Mouse (Mus musculus): ENCODE results near the gene Fto. TPM values are rescaled to one million over a fixed set of nuclear protein-coding genes. Genes with fewer than 3 reads are reported as not detected.

Gene Fto
- polyA plus RNA-seq, 1 experiment from 2014 or later, result 90.1 TPM

DNA sequence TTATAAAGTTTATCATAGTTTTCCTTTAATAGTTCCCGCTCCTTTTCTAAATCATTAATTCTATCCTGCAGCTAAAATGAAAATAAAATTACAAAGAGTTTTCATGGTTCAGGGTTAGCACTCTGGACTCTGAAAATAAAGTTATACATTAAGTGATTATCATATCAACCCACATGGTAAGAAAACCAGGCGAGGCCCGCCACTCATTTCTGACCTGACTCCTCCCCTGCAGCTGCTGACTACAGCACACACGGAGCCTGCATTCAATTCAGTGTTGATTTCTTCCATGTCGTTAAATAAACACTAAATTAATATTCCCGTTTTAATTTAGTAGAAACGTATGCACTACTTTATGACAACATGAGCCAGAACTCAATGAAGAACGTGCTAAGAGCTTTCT lies 27.1 kb upstream of the Fto start:
- Histone ChIP-seq H3K36me3 (ENCODE audit: poor library complexity, severe bottlenecking) (no peaks in the 10 kb centered on the region), H3K27ac (no peak overlapping the region)

DNA sequence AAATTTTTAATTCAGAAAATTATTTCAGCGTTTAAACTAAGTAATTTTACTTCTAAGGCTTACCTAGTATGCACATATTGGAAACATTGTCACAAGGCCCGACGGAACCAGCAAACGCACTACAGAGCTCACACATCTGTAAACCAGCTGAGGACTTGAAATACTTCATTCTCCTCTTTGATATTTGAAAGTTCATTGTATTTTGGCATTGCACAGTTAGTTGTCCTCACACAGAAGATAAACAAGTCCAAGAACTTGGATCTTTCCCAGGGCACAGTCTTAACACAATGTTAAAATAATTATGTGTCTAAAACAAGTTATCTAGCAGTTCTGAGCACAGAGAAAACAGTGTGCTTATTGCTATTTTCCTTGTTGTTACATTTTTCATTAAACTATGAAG lies 22.7 kb upstream of the Fto start:
- Histone ChIP-seq H3K9ac (no peak overlapping the region), H3K27me3 (no peaks in the 10 kb centered on the region), H3K36me3 (ENCODE audit: poor library complexity, severe bottlenecking) (no peaks in the 10 kb centered on the region), H3K9me3 (replicated peaks) (no peaks in the 10 kb centered on the region), H3K4me1 (no peaks in the 10 kb centered on the region), H3K4me3 (no peak overlapping the region), H3K27ac (no peak overlapping the region), H3K4me2 (no peak overlapping the region)
- ATAC-seq, result no peak
- WGBS, result 92% methylated on average over 4 of the region's 4 CpGs

More for the DNA sequence above, 27.1 kb upstream of the Fto start:
- 79% methylated on average over 8 of the region's 8 CpGs for WGBS
- no peaks in the 10 kb centered on the region for H3K27me3 ChIP-seq
- H3K9ac ChIP-seq, result no peak overlapping the region
- H3K9me3 ChIP-seq (replicated peaks), result no peaks in the 10 kb centered on the region
- no peak overlapping the region for H3K4me3 ChIP-seq
- no peak overlapping the region for H3K4me2 ChIP-seq
- ATAC-seq, result no peak
- no peaks in the 10 kb centered on the region for H3K4me1 ChIP-seq

DNA sequence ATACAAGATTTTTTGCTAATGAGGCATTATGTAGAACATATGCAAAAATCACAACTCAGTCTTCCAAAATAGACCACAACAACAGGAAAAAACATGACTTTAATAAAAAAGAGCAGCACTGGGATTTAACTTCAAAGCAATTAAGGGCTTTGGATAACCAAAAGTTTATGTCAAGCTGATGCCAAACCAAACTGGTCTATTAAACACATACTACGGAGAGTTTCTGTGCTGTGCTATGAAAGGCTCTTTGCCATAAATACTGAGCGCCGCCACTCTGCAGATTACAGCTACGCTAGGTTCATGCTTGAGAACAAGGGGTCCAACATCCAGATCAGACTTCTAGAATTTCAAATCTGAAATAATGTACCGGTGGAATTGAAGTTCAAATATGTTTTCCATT lies 17.5 kb upstream of the Fto start:
- H3K9me3 ChIP-seq (replicated peaks), result no peaks in the 10 kb centered on the region
- WGBS, result 92% methylated on average over 5 of the region's 5 CpGs
- H3K36me3 ChIP-seq (ENCODE audit: poor library complexity, severe bottlenecking), result peaks cover 17% of the 10 kb centered on the region; the same call in 1 of the 2 replicates
- no peak for ATAC-seq
- no peaks in the 10 kb centered on the region for H3K4me1 ChIP-seq
- no peaks in the 10 kb centered on the region for H3K27me3 ChIP-seq
- H3K9ac ChIP-seq, result no peak overlapping the region
- no peak overlapping the region for H3K4me3 ChIP-seq
- no peak overlapping the region for H3K4me2 ChIP-seq
- H3K27ac ChIP-seq, result no peak overlapping the region

DNA sequence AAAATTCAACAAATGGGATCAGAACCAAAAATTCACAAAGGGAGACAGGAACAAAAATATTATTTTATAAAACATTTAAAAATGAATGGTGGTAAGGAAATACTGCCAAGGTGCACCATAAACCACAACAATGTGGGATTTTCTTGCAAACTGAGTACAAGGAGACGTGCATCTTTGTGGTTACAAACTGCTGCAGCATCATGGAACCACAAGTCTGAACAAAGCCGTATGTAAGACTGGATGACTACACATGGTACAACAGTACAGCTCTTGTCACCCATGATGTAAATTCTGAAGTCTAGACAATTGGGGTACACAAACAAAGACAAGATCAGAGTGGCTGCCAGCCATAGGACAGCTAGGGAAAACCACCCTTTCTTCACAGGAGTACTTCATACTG lies 14.7 kb upstream of the Fto start:
- no peak overlapping the region for H3K9ac ChIP-seq
- no peak overlapping the region for H3K27ac ChIP-seq
- H3K27me3 ChIP-seq, result no peaks in the 10 kb centered on the region
- ATAC-seq, result no peak
- H3K4me1 ChIP-seq, result no peaks in the 10 kb centered on the region
- H3K36me3 ChIP-seq (ENCODE audit: poor library complexity, severe bottlenecking), result peaks cover 25% of the 10 kb centered on the region; the same call in 1 of the 2 replicates
- H3K4me3 ChIP-seq, result no peak overlapping the region
- WGBS, result 88% methylated on average over 2 of the region's 2 CpGs
- no peaks in the 10 kb centered on the region for H3K9me3 ChIP-seq (replicated peaks)
- H3K4me2 ChIP-seq, result no peak overlapping the region

DNA sequence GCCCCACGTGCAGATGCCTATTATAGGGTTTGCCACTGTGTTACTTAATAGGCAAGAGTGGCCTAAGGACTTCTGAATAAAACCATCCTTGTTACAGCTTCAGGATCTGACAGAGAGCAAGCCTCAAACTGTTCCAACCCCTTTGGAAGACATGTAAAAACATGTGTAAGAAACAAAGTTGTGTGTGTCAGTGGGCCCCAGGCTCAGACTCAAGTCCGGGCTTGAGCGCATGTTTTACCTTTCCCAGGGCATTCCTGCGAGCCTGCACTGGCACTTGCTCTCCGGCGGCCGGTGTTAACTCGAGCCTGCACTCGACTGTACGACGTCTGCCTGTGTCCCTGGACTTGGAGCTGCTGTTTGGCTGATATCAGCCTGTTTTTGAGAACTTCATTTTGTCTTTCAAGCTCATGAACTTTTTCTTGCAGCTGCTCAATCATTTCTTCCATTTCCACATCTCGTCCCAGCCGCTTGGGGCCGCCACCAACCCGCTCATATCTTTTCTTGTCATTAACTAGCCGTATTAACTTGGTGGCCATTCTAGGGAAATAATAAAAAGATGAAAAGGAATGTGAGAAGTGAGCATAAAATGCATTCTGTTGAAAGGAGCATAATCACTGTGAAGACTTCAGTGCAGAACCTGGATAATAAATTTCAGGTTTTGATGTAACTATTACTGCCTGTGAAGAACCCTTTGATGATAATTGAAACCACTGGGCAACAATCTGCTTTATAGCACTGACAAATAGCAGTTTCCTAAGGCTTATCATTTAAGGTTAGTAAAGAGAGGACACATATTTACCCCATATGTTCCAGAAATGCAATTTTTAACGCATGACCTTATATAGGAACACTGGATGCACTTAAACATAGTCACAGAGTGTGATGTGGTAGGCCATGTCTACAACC lies 8.6 kb upstream of the Fto start:
- Histone ChIP-seq H3K4me2 (no peak overlapping the region), H3K9me3 (replicated peaks) (no peaks in the 10 kb centered on the region), H3K4me1 (no peaks in the 10 kb centered on the region), H3K36me3 (ENCODE audit: poor library complexity, severe bottlenecking) (peaks cover 25% of the 10 kb centered on the region), H3K9ac (no peak overlapping the region), H3K27ac (no peak overlapping the region), H3K27me3 (no peaks in the 10 kb centered on the region), H3K4me3 (no peak overlapping the region)
- WGBS, result 85% methylated on average over 17 of the region's 17 CpGs
- no peak for ATAC-seq

- Histone ChIP-seq H3K4me3 (peak overlapping the region; percentile 59), H3K4me1 (peaks cover 26% of the 10 kb centered on the region), H3K27me3 (no peaks in the 10 kb centered on the region), H3K4me2 (peak overlapping the region; percentile 73), H3K9ac (peak overlapping the region; percentile 73), H3K9me3 (replicated peaks) (no peaks in the 10 kb centered on the region), H3K27ac (no peak overlapping the region), H3K36me3 (ENCODE audit: poor library complexity, severe bottlenecking) (0 out of 2 replicates have a peak, but pooled peaks cover 4% of the 10 kb centered on the region)
- 84% methylated on average over 2 of the region's 2 CpGs for WGBS
- ATAC-seq, result no peak
Measured at GRCm38 (mm10) chr8:91312342-91312741, 983 bp upstream of the Fto start.

- no peak overlapping the region for H3K4me3 ChIP-seq
- peaks cover 19% of the 10 kb centered on the region for H3K4me1 ChIP-seq
- ATAC-seq, result no peak
- WGBS, result 92% methylated on average over 5 of the region's 5 CpGs
- no peaks in the 10 kb centered on the region for H3K9me3 ChIP-seq (replicated peaks)
- H3K9ac ChIP-seq, result no peak overlapping the region
- no peaks in the 10 kb centered on the region for H3K27me3 ChIP-seq
- no peak overlapping the region for H3K4me2 ChIP-seq
- no peaks in the 10 kb centered on the region for H3K36me3 ChIP-seq (ENCODE audit: poor library complexity, severe bottlenecking)
- no peak overlapping the region for H3K27ac ChIP-seq
Measured at GRCm38 (mm10) chr8:91317567-91318227, 4.4 kb downstream of the Fto start.

DNA sequence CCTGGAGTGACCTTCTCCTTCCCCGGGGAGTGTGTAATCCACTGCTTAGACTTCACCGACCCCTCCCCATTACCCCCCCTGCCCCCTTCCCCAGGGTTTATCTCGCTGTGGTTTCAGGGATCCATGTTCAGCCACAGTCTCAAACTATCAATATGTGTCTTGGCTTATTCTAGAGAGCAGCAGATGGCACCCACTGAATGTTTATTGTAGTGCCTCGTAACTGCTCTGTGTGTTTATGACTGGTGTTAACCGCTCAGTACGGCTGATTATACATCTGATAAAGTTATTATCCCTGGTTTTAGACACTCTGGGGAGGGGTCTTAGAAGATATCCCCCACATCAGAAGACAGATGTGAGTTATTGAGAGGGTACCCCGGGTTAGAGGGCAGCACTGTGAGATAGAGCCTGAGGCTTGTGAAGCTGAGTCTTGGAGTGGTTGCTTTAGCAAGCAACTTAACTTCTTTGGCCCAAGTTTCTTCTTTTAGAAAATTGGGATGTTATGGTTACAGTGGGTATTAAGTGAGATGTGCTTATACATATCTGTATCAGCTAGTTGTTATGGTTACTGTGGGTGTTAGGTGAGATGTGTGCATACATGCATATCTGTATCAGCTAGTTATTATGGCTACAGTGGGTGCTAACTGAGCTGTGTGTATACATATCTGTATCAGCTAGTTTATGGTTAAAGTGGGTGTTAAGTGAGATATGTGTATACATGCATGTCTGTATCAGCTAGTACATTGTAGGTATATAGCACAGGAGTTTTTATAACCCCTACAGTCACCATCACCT lies 5.8 kb downstream of the Fto start:
- H3K9me3 ChIP-seq (replicated peaks), result no peaks in the 10 kb centered on the region
- no peak overlapping the region for H3K4me2 ChIP-seq
- ATAC-seq, result peak; percentile 55; the same call in 1 of the 2 replicates
- H3K4me1 ChIP-seq, result peaks cover 21% of the 10 kb centered on the region
- no peak overlapping the region for H3K4me3 ChIP-seq
- H3K27ac ChIP-seq, result no peak overlapping the region
- no peaks in the 10 kb centered on the region for H3K27me3 ChIP-seq
- H3K36me3 ChIP-seq (ENCODE audit: poor library complexity, severe bottlenecking), result no peaks in the 10 kb centered on the region
- H3K9ac ChIP-seq, result no peak overlapping the region
- 83% methylated on average over 7 of the region's 7 CpGs for WGBS

- Histone ChIP-seq H3K36me3 (ENCODE audit: poor library complexity, severe bottlenecking) (no peaks in the 10 kb centered on the region), H3K9me3 (replicated peaks) (no peaks in the 10 kb centered on the region), H3K4me3 (no peak overlapping the region), H3K4me2 (no peak overlapping the region), H3K27ac (no peak overlapping the region), H3K9ac (no peak overlapping the region), H3K4me1 (peaks cover 16% of the 10 kb centered on the region; the same call in 1 of the 2 replicates), H3K27me3 (no peaks in the 10 kb centered on the region)
- ATAC-seq, result no peak
- WGBS, result 73% methylated on average over 7 of the region's 7 CpGs
Measured at GRCm38 (mm10) chr8:91323511-91323910, 10.2 kb downstream of the Fto start.

GRCm38 (mm10) chr8:91324271-91324670 lies 10.9 kb downstream of the Fto start:
- Histone ChIP-seq H3K27ac (no peak overlapping the region), H3K4me2 (no peak overlapping the region), H3K27me3 (no peaks in the 10 kb centered on the region), H3K4me1 (peaks cover 21% of the 10 kb centered on the region), H3K36me3 (ENCODE audit: poor library complexity, severe bottlenecking) (no peaks in the 10 kb centered on the region), H3K9ac (no peak overlapping the region), H3K4me3 (no peak overlapping the region), H3K9me3 (replicated peaks) (no peaks in the 10 kb centered on the region)
- 51% methylated on average over 9 of the region's 9 CpGs for WGBS
- ATAC-seq, result no peak

- Histone ChIP-seq H3K27ac (no peak overlapping the region), H3K4me3 (no peak overlapping the region), H3K9me3 (replicated peaks) (no peaks in the 10 kb centered on the region), H3K4me2 (no peak overlapping the region), H3K9ac (no peak overlapping the region), H3K4me1 (peaks cover 28% of the 10 kb centered on the region), H3K27me3 (no peaks in the 10 kb centered on the region), H3K36me3 (ENCODE audit: poor library complexity, severe bottlenecking) (no peaks in the 10 kb centered on the region)
- 91% methylated on average over 4 of the region's 4 CpGs for WGBS
- no peak for ATAC-seq
Measured at GRCm38 (mm10) chr8:91324916-91325315, 11.6 kb downstream of the Fto start.

DNA sequence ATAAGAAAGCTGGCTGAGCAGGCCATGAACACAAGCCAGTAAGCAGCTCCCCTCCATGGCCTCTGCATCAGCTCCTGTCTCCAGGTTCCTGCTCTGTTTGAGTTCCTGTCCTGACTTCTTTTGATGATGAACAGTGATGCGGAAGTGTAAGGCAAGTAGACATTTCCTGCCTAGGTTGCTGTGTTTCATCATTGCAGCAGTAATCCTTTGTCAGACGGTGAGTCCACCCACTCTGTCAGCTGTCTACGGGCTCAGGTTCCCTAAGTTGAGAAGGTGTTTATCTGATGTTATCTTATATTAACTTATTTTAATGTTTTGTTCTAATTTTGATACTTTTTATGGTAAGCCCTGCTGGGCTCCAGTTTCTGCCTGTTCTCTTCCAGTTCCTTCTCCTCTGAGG lies 12.7 kb downstream of the Fto start:
- no peak overlapping the region for H3K4me3 ChIP-seq
- H3K4me2 ChIP-seq, result no peak overlapping the region
- H3K9ac ChIP-seq, result no peak overlapping the region
- H3K27ac ChIP-seq, result no peak overlapping the region
- peaks cover 39% of the 10 kb centered on the region for H3K4me1 ChIP-seq
- H3K9me3 ChIP-seq (replicated peaks), result no peaks in the 10 kb centered on the region
- 85% methylated on average over 3 of the region's 3 CpGs for WGBS
- H3K27me3 ChIP-seq, result no peaks in the 10 kb centered on the region
- H3K36me3 ChIP-seq (ENCODE audit: poor library complexity, severe bottlenecking), result no peaks in the 10 kb centered on the region
- ATAC-seq, result no peak
